Mouse (Mus musculus) myocyte (in vitro differentiated cells): ENCODE measurements around the gene Kcna10. TPM values are rescaled to one million over a fixed set of nuclear protein-coding genes. Genes with fewer than 3 reads are reported as not detected.

Source experiments
- H3K27me3 ChIP-seq: one replicate; pipeline ENCODE4 v1.6.1; 2011; ENCODE audit not compliant: control insufficient read depth, insufficient read depth, insufficient read length
- H3K36me3 ChIP-seq: one replicate; pipeline ENCODE4 v1.6.1; 2011; ENCODE audit not compliant: control insufficient read depth, insufficient read depth
- H3K4me2 ChIP-seq: one replicate; pipeline ENCODE4 v1.6.1; 2011; ENCODE audit warnings: low read depth, control low read depth
- H3K4me3 ChIP-seq: one replicate; pipeline ENCODE4 v1.5.1; 2011; ENCODE audit warnings: mild to moderate bottlenecking, control low read depth, moderate library complexity
- H3K79me2 ChIP-seq: one replicate; pipeline ENCODE4 v1.6.1; 2011; ENCODE audit not compliant: control insufficient read depth, insufficient read depth
- H3ac ChIP-seq: one replicate; pipeline ENCODE4 v1.6.1; 2011; ENCODE audit not compliant: control insufficient read depth, insufficient read length
- CEBPB ChIP-seq: IDR thresholded peaks from 2 replicates; pipeline ENCODE4 v1.6.1; 2011; ENCODE audit warnings: mild to moderate bottlenecking, moderate library complexity; ENCODE audit not compliant: poor library complexity, insufficient read depth, severe bottlenecking
- E2F4 ChIP-seq: IDR thresholded peaks from one replicate; pipeline ENCODE4 v1.6.1; 2011; ENCODE audit warnings: mild to moderate bottlenecking, control low read depth, moderate library complexity; ENCODE audit not compliant: insufficient read depth
- MAX ChIP-seq: IDR thresholded peaks from one replicate; pipeline ENCODE4 v1.6.1; 2011; ENCODE audit warnings: low read depth, mild to moderate bottlenecking, control low read depth
- MYOD1 ChIP-seq, 3 experiments: IDR thresholded peaks; one replicate each; pipeline ENCODE4 v1.6.1; 2011; ENCODE audit warnings: control low read depth in 2 of 3, low read depth in 2 of 3, mild to moderate bottlenecking in 2 of 3, moderate library complexity in 1 of 3; ENCODE audit not compliant: insufficient read length in 2 of 3, control insufficient read depth in 1 of 3
- MYOG ChIP-seq, 3 experiments: IDR thresholded peaks; one replicate each; pipeline ENCODE4 v1.6.1; 2011; ENCODE audit warnings: control low read depth in 2 of 3, low read depth in 2 of 3, mild to moderate bottlenecking in 2 of 3; ENCODE audit not compliant: insufficient read length in 2 of 3, control insufficient read depth in 1 of 3, insufficient read depth in 1 of 3
- POLR2A ChIP-seq: IDR thresholded peaks from one replicate; pipeline ENCODE4 v1.6.1; 2011; ENCODE audit warnings: low read depth, mild to moderate bottlenecking, control low read depth, moderate library complexity; ENCODE audit not compliant: insufficient read length
- POLR2AphosphoS2 ChIP-seq: IDR thresholded peaks from one replicate; pipeline ENCODE4 v1.6.1; 2011; ENCODE audit warnings: low read depth, control low read depth; ENCODE audit not compliant: insufficient read length
- REST ChIP-seq: IDR thresholded peaks from one replicate; pipeline ENCODE4 v1.6.1; 2011; ENCODE audit warnings: mild to moderate bottlenecking, control low read depth, moderate library complexity; ENCODE audit not compliant: insufficient read depth, insufficient read length
- SRF ChIP-seq: IDR thresholded peaks from one replicate; pipeline ENCODE4 v1.6.1; 2011; ENCODE audit warnings: low read depth; ENCODE audit not compliant: control insufficient read depth, insufficient read length
- TCF12 ChIP-seq: IDR thresholded peaks from one replicate; pipeline ENCODE4 v1.6.1; 2011; ENCODE audit warnings: mild to moderate bottlenecking, control low read depth; ENCODE audit not compliant: poor library complexity, insufficient read depth, severe bottlenecking
- TCF3 ChIP-seq: IDR thresholded peaks from one replicate; pipeline ENCODE4 v1.6.1; 2011; ENCODE audit warnings: low read depth, control low read depth; ENCODE audit not compliant: insufficient read length
- USF1 ChIP-seq: IDR thresholded peaks from one replicate; pipeline ENCODE4 v1.6.1; 2011; ENCODE audit warnings: low read depth, mild to moderate bottlenecking, control low read depth, moderate library complexity
- polyA plus RNA-seq: library from polyadenylated mRNA; unstranded; fragments of >200 nt; fragmentation: generic; extraction: Trizol; gene quantifications from one replicate; pipeline ENCODE4 v1.2.1, GENCODE M21; 2012; ENCODE audit warnings: missing spikeins

Gene Kcna10
- polyA plus RNA-seq, 1 experiment: not detected

DNA sequence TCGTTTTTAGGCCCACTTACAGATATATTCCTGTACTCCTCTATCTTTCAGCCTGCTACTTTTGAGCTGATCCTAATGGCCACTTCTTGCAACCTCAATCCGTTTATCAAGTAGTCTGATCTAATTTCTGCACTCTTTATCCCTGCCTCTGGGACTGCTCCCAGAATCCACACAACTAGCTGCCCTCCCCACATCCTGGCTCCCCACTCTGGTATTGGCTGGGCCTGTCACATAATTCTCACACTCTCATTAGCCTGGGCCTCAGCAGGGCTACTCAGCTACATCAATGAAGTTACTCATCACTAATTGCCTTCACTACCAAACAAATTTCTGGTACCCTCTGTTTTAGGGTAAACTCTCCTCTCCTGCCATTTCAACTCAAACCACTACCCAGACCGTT is 32.4 kb upstream of the Kcna10 start:
- no peak for TF ChIP-seq CEBPB
- no peak for TF ChIP-seq REST
- no peak for TF ChIP-seq TCF3
- TF ChIP-seq MYOG (IDR thresholded peaks at IDR 0.05; ENCODE audit: control insufficient read depth in 1 of 3, insufficient read depth in 1 of 3, insufficient read length in 2 of 3, low read depth in 2 of 3): no peak
- TF ChIP-seq E2F4: no peak
- no peak for TF ChIP-seq USF1
- no peak for TF ChIP-seq MAX
- no peak for TF ChIP-seq TCF12
- no peak for TF ChIP-seq MYOD1 (IDR thresholded peaks at IDR 0.05; ENCODE audit: control insufficient read depth in 1 of 3, insufficient read length in 2 of 3, low read depth in 2 of 3)
- TF ChIP-seq POLR2A: no peak
- TF ChIP-seq SRF: no peak
- no peak for TF ChIP-seq POLR2AphosphoS2
- Histone ChIP-seq H3K79me2 (no peaks in the 10 kb centered on the region), H3K4me3 (no peak overlapping the region), H3K27me3 (no peaks in the 10 kb centered on the region), H3K36me3 (no peaks in the 10 kb centered on the region), H3ac (no peak overlapping the region), H3K4me2 (no peak overlapping the region)

DNA sequence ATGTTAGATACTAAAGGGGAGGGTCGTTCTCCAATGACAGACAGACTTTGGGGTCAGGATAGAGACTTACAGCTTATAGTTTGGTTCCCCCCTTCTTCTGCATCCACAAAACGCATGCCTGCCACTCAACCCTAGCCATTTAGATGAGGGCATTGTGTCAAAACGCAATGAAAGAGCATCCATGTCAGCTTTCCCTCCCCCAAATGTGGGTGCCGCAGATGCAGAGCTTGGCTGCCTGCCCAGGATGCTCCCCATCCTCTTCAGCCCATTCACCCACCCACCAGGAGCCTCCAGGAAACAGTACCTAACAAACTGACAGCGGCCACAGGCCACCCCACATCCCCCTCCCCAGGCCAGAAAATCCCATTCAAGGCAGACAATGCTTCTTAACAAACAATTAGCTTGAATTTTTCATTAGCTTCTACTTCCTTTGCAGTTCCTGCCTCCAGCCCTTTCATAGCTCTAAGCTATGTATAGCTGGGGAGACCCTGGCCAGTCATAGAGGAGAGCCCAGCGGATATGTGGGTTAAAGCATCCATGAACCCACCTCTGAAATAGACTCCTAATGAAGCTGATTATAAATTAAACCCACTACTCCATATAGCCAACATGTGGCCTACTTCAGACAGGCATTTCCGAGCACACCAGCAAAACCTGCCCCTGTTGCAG is 31.9 kb upstream of the Kcna10 start:
- no peak overlapping the region for H3K4me2 ChIP-seq
- TF ChIP-seq MYOD1 (IDR thresholded peaks at IDR 0.05; ENCODE audit: control insufficient read depth in 1 of 3, insufficient read length in 2 of 3, low read depth in 2 of 3): no peak
- TF ChIP-seq E2F4: no peak
- no peak for TF ChIP-seq CEBPB
- H3K27me3 ChIP-seq: no peaks in the 10 kb centered on the region
- H3ac ChIP-seq: no peak overlapping the region
- no peaks in the 10 kb centered on the region for H3K36me3 ChIP-seq
- no peak overlapping the region for H3K4me3 ChIP-seq
- H3K79me2 ChIP-seq: no peaks in the 10 kb centered on the region

DNA sequence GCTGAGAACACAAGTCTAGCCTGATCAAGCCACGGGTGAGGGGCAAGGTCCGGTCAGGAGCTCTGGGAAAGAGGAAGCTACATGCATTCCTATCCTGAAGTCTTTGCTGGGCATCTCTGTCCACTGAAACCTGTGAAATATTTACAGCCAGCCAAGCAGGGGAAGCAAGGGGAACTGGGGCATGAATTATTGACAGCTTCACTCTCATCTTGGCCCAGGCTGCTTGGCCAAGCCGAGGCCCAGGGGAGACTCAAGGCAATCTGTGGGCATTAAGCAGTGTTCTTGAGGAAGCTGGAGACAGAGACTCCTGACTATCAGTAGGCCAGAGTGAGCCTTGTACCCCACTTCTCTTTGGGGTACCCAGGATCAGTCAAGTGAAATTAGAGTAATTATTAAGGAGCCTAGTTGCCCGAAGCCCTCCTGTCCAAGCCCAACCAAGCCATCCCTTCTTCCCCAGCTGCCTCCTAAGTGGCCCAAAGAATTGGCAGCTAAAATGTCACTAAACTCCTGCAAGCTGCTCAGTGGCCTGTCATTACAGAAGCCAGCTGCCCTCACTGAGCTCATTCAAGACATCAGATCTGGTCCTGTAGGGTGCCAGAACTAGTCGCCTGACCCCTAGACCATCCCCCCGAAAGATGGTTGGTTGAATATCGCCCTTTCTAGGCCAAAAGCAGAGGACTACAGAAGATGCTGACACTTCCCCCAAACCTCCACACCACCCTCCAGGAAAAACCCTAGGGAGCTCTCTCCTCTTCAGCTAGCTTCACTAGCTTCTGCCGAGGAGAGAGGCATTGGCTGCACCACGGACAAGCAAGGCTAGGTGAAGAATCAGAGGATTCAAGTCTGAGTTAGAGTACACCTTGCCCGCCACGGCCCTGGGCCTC is 28.8 kb upstream of the Kcna10 start:
- Histone ChIP-seq H3K27me3 (peaks cover 3% of the 10 kb centered on the region), H3ac (no peak overlapping the region), H3K79me2 (no peaks in the 10 kb centered on the region), H3K4me3 (no peak overlapping the region), H3K36me3 (no peaks in the 10 kb centered on the region), H3K4me2 (no peak overlapping the region)
- TF ChIP-seq REST: no peak
- no peak for TF ChIP-seq POLR2AphosphoS2
- TF ChIP-seq USF1: no peak
- TF ChIP-seq CEBPB: no peak
- TF ChIP-seq POLR2A: no peak
- TF ChIP-seq TCF3: no peak

DNA sequence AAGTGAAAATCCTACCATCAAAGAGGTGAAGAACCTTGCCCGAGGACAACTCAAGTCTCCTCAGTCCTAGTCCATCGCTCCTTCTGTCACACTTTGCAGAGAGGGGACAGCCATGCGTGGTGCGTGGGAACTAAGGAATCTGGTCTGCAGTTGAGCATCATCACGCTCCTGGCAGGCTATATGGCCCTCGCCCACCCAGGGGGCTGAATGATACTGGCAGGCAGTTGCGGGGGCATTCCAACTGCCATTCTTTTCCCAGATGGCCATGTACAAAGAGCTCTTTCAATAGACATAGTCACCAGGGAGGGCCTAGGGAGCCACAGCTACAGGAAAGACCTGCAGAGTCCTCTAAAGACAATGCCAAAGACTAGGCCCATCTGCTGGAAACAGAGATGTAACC is 24.0 kb upstream of the Kcna10 start:
- Histone ChIP-seq H3K36me3 (no peaks in the 10 kb centered on the region), H3K4me3 (no peak overlapping the region), H3K27me3 (peaks cover 3% of the 10 kb centered on the region), H3K4me2 (no peak overlapping the region), H3K79me2 (no peaks in the 10 kb centered on the region), H3ac (no peak overlapping the region)
- TF ChIP-seq POLR2AphosphoS2: no peak

DNA sequence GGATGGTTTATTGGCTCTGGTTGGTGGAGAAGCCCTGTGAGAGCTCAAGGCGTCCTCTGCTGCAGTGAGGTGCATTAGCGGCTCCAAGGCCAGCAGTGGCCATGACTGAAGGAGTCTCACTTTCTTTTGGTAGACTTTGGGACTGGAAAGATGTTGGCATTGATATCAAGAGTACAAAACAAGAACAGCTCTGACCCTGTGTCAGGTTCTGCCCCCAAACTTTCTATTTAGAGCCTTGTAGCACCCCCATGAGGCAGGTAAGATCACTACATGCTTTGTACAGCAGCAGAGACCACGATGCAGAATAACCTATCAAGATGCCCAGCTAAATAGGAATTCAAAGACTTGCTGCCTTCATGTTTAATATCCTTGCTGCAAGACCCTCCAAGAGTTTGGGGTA is 23.4 kb upstream of the Kcna10 start:
- no peak for TF ChIP-seq POLR2A
- TF ChIP-seq REST: no peak
- no peak overlapping the region for H3ac ChIP-seq
- H3K79me2 ChIP-seq: no peaks in the 10 kb centered on the region
- H3K27me3 ChIP-seq: peaks cover 3% of the 10 kb centered on the region
- no peak overlapping the region for H3K4me3 ChIP-seq
- H3K36me3 ChIP-seq: no peaks in the 10 kb centered on the region
- H3K4me2 ChIP-seq: no peak overlapping the region
